Mouse (Mus musculus) embryonic facial prominence, embryonic 15.5 days (tissue): ENCODE results near the gene Olfr114. TPM values are rescaled to one million over a fixed set of nuclear protein-coding genes. Genes with fewer than 3 reads are reported as not detected.

Experiments used
- ATAC-seq: fragments of 200-750 bp; cut with Nextera tagmentation; 2 replicates; pipeline ENCODE4 v1.8.0; 2017; ENCODE audit warnings: low read depth, moderate TSS enrichment; ENCODE audit not compliant: insufficient number of reproducible peaks, low FRiP score, low TSS enrichment
- H3K27ac ChIP-seq: fragments of 300-500 bp; sonication (generic); replicated peaks from 2 replicates; pipeline ENCODE4 v1.5.1; 2015; ENCODE audit warnings: mild to moderate bottlenecking, inconsistent platforms
- H3K27me3 ChIP-seq: fragments of 300-500 bp; sonication (generic); 2 replicates; pipeline ENCODE4 v1.6.1; 2015; ENCODE audit warnings: inconsistent platforms
- H3K36me3 ChIP-seq: fragments of 300-500 bp; sonication (generic); 2 replicates; pipeline ENCODE4 v1.6.1; 2015; ENCODE audit warnings: mild to moderate bottlenecking, inconsistent platforms
- H3K4me1 ChIP-seq: fragments of 300-500 bp; sonication (generic); 2 replicates; pipeline ENCODE4 v1.6.1; 2015; ENCODE audit warnings: inconsistent platforms
- H3K4me2 ChIP-seq: fragments of 300-500 bp; sonication (generic); replicated peaks from 2 replicates; pipeline ENCODE4 v1.6.1; 2015; ENCODE audit warnings: mild to moderate bottlenecking, inconsistent platforms
- H3K4me3 ChIP-seq: fragments of 300-500 bp; sonication (generic); replicated peaks from 2 replicates; pipeline ENCODE4 v1.5.1; 2015; ENCODE audit warnings: mild to moderate bottlenecking, inconsistent platforms
- H3K9ac ChIP-seq: fragments of 300-500 bp; sonication (generic); 2 replicates; pipeline ENCODE4 v1.6.1; 2015; ENCODE audit warnings: inconsistent platforms
- H3K9me3 ChIP-seq: fragments of 300-500 bp; sonication (generic); replicated peaks from 2 replicates; pipeline ENCODE4 v1.6.1; 2016; ENCODE audit warnings: inconsistent platforms
- WGBS: fragments of 180-500 bp; shearing (Covaris S2); methylation state at CpG from one replicate; pipeline ENCODE4 v1.1.7; 2015; 5-methylcytosine and 5-hydroxymethylcytosine counted together
- polyA plus RNA-seq: library from polyadenylated mRNA; unstranded; fragments of >200 nt; fragmentation: Nextera tagmentation; extraction: Ambion mirVana; gene quantifications from 2 replicates; pipeline ENCODE4 v1.2.1, GENCODE M21; 2015

Gene Olfr114
- polyA plus RNA-seq, result not detected in 2 replicates

DNA sequence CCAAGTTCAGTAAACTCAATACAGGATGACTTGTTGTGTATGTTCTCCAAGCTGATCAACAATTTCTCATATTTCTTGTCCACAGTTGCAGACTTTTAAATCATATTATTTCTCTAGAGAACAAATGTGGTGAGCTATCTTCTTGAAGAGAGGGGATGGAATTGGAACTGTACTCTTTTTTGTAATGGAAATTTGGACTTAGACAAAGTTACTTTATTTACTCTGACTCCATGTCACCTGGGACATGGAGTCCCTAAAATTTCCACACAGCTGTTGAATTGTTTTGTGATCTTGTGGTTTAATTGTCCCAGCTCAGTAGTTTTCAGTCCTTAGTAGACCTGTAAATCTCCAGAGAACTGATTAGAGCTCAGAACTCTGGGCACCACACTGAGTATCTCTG, at the start of gene Olfr114:
Gene Olfr114 (minus strand): TSS at position 101 of the 400 bp plus-strand sequence.
- ATAC-seq, result no peak
- Histone ChIP-seq H3K27ac (no peak within 1 kb of the TSS), H3K27me3 (no peaks in the 10 kb centered on the region), H3K9ac (no peak within 1 kb of the TSS), H3K4me1 (no peaks in the 10 kb centered on the region), H3K4me3 (no peak within 1 kb of the TSS), H3K36me3 (no peaks in the 10 kb centered on the region), H3K4me2 (no peak within 1 kb of the TSS), H3K9me3 (no peaks in the 10 kb centered on the region)

DNA sequence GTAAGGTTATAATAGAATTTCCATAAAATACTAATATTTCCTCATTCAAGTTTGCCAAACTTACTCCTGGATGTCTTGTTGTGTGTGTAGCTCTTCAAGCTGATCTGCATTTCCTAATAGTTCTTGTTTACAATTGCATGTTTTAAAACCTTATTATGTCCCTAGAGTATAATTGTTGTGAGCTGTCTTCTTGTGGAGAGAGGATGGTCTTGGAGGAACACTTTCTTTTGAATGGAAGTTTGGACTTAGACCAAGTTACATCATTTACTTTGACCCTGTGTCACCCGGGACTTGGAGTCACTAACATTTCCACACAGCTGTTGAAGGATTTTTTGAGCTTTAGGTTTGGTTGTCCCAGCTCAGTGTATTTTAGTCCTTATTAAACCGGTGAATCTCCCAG, 34.5 kb upstream of the Olfr114 start, which contains the start of the genes Olfr115 and Olfr116:
Gene Olfr115 (minus strand): TSS at position 101 of the 400 bp plus-strand sequence.
Gene Olfr116 (minus strand): TSS at position 191 of the 400 bp plus-strand sequence.
- ATAC-seq, result no peak
- Histone ChIP-seq H3K9ac (no peak within 1 kb of the TSS), H3K36me3 (no peaks in the 10 kb centered on the region), H3K9me3 (no peaks in the 10 kb centered on the region), H3K27ac (no peak within 1 kb of the TSS), H3K4me2 (no peak within 1 kb of the TSS), H3K4me3 (no peak within 1 kb of the TSS), H3K27me3 (no peaks in the 10 kb centered on the region), H3K4me1 (no peaks in the 10 kb centered on the region)
- WGBS, result 73% methylated on average over 2 of the region's 2 CpGs

DNA sequence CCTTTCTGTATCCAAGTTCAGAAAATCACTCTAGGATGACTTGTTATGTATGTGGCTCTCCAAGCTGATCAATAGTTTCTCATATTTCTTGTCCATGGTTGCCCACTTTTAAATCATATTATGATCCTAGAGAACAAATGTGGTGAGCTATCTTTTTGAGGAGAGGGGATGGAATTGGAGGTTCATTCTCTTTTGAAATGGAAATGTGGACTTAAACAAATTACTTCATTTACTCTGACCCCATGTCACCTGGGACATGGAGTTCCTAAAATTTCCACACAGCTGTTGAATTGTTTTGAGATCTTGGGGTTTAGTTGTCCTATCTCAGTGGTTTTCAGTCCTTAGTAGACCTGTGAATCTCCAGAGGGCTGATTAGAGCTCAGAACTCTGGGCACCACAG, 15.0 kb downstream of the Olfr114 start, which contains the start of gene Olfr113:
Gene Olfr113 (minus strand): TSS at position 101 of the 400 bp plus-strand sequence.
- Histone ChIP-seq H3K4me3 (no peak within 1 kb of the TSS), H3K4me2 (no peak within 1 kb of the TSS), H3K27me3 (no peaks in the 10 kb centered on the region), H3K9me3 (no peaks in the 10 kb centered on the region), H3K36me3 (no peaks in the 10 kb centered on the region), H3K4me1 (no peaks in the 10 kb centered on the region), H3K9ac (no peak within 1 kb of the TSS), H3K27ac (no peak within 1 kb of the TSS)
- no peak for ATAC-seq

DNA sequence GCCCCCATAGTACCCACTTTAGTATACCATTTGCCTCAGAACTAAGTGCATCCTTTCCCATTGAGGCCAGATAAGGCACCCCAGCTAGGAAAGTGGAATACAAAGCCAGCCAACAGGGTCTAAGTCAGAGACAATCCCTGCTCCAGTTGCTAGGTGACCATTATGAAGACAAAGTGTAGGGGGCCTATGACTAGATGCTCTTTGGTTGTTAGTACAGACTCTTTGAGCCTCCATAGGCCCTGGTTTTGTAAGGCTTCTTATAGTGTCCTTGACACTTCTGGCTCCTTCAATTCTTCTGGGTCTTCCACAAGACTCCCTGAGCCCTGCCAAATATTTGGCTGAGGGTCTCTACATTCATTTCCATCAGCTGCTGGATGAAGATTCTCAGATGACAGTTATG, 23.2 kb downstream of the Olfr114 start, which contains the start of gene Olfr112:
Gene Olfr112 (minus strand): TSS at position 101 of the 400 bp plus-strand sequence.
- Histone ChIP-seq H3K4me3 (no peak within 1 kb of the TSS), H3K9me3 (no peaks in the 10 kb centered on the region), H3K9ac (no peak within 1 kb of the TSS), H3K27me3 (no peaks in the 10 kb centered on the region), H3K27ac (no peak within 1 kb of the TSS), H3K4me2 (no peak within 1 kb of the TSS), H3K36me3 (no peaks in the 10 kb centered on the region), H3K4me1 (no peaks in the 10 kb centered on the region)
- no peak for ATAC-seq

DNA sequence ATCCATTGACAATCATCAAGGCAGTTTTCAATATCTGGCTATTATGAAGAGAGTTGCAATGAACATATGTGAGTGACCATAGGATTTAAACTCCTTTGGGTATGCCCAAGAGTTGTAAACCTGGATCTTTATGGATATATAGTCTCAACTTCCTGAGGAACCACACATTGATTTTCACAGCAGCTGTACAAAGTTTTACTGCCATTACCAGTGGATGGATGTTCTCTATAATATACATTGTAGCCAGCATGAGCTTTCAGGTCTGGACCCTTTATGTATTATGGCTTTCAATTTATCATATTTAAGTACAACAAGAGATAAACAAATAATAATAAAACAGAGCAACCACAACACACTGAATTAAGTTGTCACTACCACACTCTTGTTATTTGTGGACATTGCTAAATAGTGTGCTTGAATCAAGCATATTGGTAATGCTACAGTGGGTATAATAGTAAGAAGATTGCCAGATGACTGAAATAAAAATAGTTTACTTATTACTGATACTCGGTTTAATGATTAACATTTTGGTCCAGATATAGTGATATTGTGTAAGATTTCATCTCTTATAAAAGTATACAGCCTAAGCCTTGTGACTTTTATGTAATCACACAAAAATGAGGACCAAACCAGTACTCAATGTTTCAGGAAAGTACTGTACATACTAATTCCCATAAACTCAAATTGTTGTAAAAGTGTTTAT, 33.5 kb downstream of the Olfr114 start:
- Histone ChIP-seq H3K27me3 (no peaks in the 10 kb centered on the region), H3K9ac (no peak overlapping the region), H3K4me1 (no peaks in the 10 kb centered on the region), H3K9me3 (no peaks in the 10 kb centered on the region), H3K27ac (no peak overlapping the region), H3K36me3 (no peaks in the 10 kb centered on the region), H3K4me3 (no peak overlapping the region), H3K4me2 (no peak overlapping the region)
- no peak for ATAC-seq
- WGBS, result 34% methylated on average over 1 of the region's 1 CpGs

DNA sequence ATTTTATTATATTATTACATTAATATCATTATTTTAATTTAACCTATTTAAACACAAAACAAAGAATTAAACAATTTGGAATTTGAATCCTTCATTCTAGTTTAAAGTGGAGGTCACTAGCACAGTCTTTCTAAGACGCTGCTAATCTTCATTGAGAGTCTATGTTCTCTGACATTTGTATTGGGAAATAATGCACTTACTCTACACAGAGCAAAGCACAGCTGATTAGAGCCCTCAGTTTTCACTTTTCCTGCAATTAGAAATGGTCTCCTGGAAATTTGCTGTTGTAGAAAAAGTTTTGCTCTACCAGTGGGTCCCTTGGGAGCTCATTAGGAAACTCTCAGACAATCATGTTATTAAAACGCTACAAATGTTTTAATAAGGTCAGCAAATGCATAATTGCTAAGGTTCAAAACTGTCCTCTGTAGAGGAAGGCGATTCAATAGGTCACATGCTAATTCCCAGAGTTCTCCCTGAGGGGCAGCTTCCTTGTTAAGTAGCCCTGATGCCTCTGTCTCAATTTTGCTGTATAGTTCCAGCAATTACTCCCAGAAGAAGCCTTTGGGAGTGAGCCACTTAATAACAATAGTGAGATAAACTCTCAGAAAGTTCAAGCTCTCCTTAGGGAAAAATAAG, 48.6 kb downstream of the Olfr114 start:
- no peak overlapping the region for H3K9ac ChIP-seq
- no peaks in the 10 kb centered on the region for H3K4me1 ChIP-seq
- no peak for ATAC-seq
- H3K4me2 ChIP-seq, result no peak overlapping the region
- no peaks in the 10 kb centered on the region for H3K27me3 ChIP-seq
- H3K4me3 ChIP-seq, result no peak overlapping the region
- H3K27ac ChIP-seq, result no peak overlapping the region
- no peaks in the 10 kb centered on the region for H3K9me3 ChIP-seq
- H3K36me3 ChIP-seq, result no peaks in the 10 kb centered on the region
- 32% methylated on average over 3 of the region's 3 CpGs for WGBS

DNA sequence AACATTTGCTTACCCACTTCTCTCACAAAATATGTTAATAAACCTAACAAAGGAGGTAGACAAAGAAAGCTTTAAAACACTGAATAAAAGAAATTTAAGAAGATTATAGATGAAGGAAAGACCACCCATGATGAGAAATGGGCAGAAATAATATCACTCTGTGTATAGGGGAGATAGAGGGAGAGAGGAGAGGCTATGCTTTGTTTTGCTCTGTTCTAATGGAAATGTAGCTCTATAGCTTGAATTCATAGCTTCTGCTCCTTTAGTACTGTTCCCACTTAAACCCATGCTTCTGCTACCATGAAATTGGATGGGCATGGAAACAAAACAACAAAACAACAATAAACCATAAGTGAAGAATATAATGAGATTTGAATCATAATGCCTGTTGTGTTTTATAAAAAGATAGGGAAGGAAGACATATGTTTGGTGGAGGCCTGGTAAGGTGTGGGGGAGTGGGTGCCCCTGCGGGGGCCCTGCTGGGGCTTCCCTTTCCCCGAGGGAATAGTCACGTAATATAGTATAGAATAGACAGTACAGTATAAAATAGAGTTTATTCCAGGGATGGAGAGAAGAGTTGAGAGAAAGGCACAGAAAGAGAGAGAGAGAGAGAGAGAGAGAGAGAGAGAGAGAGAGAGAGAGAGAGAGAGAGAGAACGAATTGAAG, 51.0 kb downstream of the Olfr114 start:
- no peak overlapping the region for H3K4me3 ChIP-seq
- H3K4me2 ChIP-seq, result no peak overlapping the region
- no peak for ATAC-seq
- H3K9ac ChIP-seq, result no peak overlapping the region
- no peaks in the 10 kb centered on the region for H3K27me3 ChIP-seq
- no peak overlapping the region for H3K27ac ChIP-seq
- no peaks in the 10 kb centered on the region for H3K4me1 ChIP-seq
- no peaks in the 10 kb centered on the region for H3K36me3 ChIP-seq
- no peaks in the 10 kb centered on the region for H3K9me3 ChIP-seq
- WGBS, result 78% methylated on average over 4 of the region's 4 CpGs

Other genes with a start within 250 kb of the Olfr114 start
- 0.05 TPM in 1 of 2 replicates, not detected in the other for gene Olfr104-ps, start 233.2 kb downstream of the Olfr114 start, polyA plus RNA-seq
- not detected in 2 replicates for gene Olfr105-ps, start 213.7 kb downstream of the Olfr114 start, polyA plus RNA-seq
- gene Olfr106-ps, start 202.3 kb downstream of the Olfr114 start, polyA plus RNA-seq, result 0.12 TPM in 1 of 2 replicates, not detected in the other
- gene Olfr107, start 193.5 kb downstream of the Olfr114 start, polyA plus RNA-seq, result 0.07 and 0.17 TPM in 2 replicates
- not detected in 2 replicates for gene Olfr108, start 147.3 kb downstream of the Olfr114 start, polyA plus RNA-seq
- gene Olfr109, start 133.8 kb downstream of the Olfr114 start, polyA plus RNA-seq, result not detected in 2 replicates
- gene H2-M2, start 109.2 kb downstream of the Olfr114 start, polyA plus RNA-seq, result not detected in 2 replicates
- gene Olfr110, start 100.3 kb downstream of the Olfr114 start, polyA plus RNA-seq, result 0.16 TPM in 1 of 2 replicates, not detected in the other
- gene Olfr111, start 84.7 kb downstream of the Olfr114 start, polyA plus RNA-seq, result not detected in 2 replicates
- gene Olfr112, start 23.3 kb downstream of the Olfr114 start, polyA plus RNA-seq, result not detected in 2 replicates
- not detected in 2 replicates for gene Olfr113, start 15.1 kb downstream of the Olfr114 start, polyA plus RNA-seq
- 0.21 TPM in 1 of 2 replicates, not detected in the other for gene Olfr115, start 34.4 kb upstream of the Olfr114 start, polyA plus RNA-seq
- gene Olfr116, start 34.5 kb upstream of the Olfr114 start, polyA plus RNA-seq, result 0.11 TPM in 1 of 2 replicates, not detected in the other
- not detected in 2 replicates for gene Olfr117, start 71.0 kb upstream of the Olfr114 start, polyA plus RNA-seq
- gene Olfr118, start 74.2 kb upstream of the Olfr114 start, polyA plus RNA-seq, result not detected in 2 replicates
- not detected in 2 replicates for gene Olfr119, start 103.8 kb upstream of the Olfr114 start, polyA plus RNA-seq
- not detected in 2 replicates for gene Olfr120, start 129.1 kb upstream of the Olfr114 start, polyA plus RNA-seq
- not detected in 2 replicates for gene Olfr121, start 156.1 kb upstream of the Olfr114 start, polyA plus RNA-seq
- gene Olfr122, start 175.9 kb upstream of the Olfr114 start, polyA plus RNA-seq, result 0.16 TPM in 1 of 2 replicates, not detected in the other
- not detected in 2 replicates for gene Olfr123, start 200.8 kb upstream of the Olfr114 start, polyA plus RNA-seq
- 0.04 and 0.09 TPM in 2 replicates for gene Olfr124, start 207.1 kb upstream of the Olfr114 start, polyA plus RNA-seq
- 0.13 TPM in 1 of 2 replicates, not detected in the other for gene Olfr125, start 240.2 kb upstream of the Olfr114 start, polyA plus RNA-seq